Mouse (Mus musculus) heart, postnatal 0 days (tissue): ENCODE measurements around the gene Tmem201.

Experiments used
- CTCF ChIP-seq: IDR thresholded peaks from 2 replicates; pipeline ENCODE4 v1.5.1; 2016; ENCODE audit warnings: antibody characterized with exemption, control low read depth, low read depth
- EP300 ChIP-seq: IDR thresholded peaks from 2 replicates; pipeline ENCODE4 v1.6.1; 2016; ENCODE audit warnings: antibody characterized with exemption, low read depth

- TF ChIP-seq CTCF (peak; percentile 70), EP300 (no peak)
These were observed 12.0 kb downstream of the Tmem201 start for GRCm38 (mm10) chr4:149725661-149726350.
